Mouse (Mus musculus) lung, embryonic 16.5 days (tissue): Measurements from ENCODE around the gene Inpp4b. TPM values are rescaled to one million over a fixed set of nuclear protein-coding genes. Genes with fewer than 3 reads are reported as not detected.

Source experiments
- ATAC-seq: fragments of 200-750 bp; cut with Nextera tagmentation; 2 replicates; pipeline ENCODE4 v1.8.0; 2017; ENCODE audit warnings: low read depth, mild to moderate bottlenecking, moderate library complexity
- H3K27ac ChIP-seq: fragments of 300-500 bp; sonication (generic); 2 replicates; pipeline ENCODE4 v1.5.1; 2014; ENCODE audit warnings: mild to moderate bottlenecking, control low read depth, low read length
- H3K27me3 ChIP-seq: fragments of 300-500 bp; sonication (generic); 2 replicates; pipeline ENCODE4 v1.6.1; 2014; ENCODE audit warnings: low read depth, low read length, mixed read lengths; ENCODE audit not compliant: control insufficient read depth, insufficient read depth
- H3K36me3 ChIP-seq: fragments of 300-500 bp; sonication (generic); 2 replicates; pipeline ENCODE4 v1.6.1; 2014; ENCODE audit warnings: low read length; ENCODE audit not compliant: control insufficient read depth, insufficient read depth
- H3K4me1 ChIP-seq: fragments of 300-500 bp; sonication (generic); replicated peaks from 2 replicates; pipeline ENCODE4 v1.6.1; 2014; ENCODE audit warnings: low read length, mixed read lengths; ENCODE audit not compliant: control insufficient read depth, insufficient read depth
- H3K4me2 ChIP-seq: fragments of 300-500 bp; sonication (generic); 2 replicates; pipeline ENCODE4 v1.6.1; 2014; ENCODE audit warnings: low read depth, low read length, control low read depth
- H3K4me3 ChIP-seq: fragments of 300-500 bp; sonication (generic); 2 replicates; pipeline ENCODE4 v1.5.1; 2014; ENCODE audit warnings: mild to moderate bottlenecking, low read length, control low read depth
- H3K9ac ChIP-seq: fragments of 300-500 bp; sonication (generic); 2 replicates; pipeline ENCODE4 v1.6.1; 2014; ENCODE audit warnings: low read length, control low read depth
- H3K9me3 ChIP-seq: fragments of 300-500 bp; sonication (generic); 2 replicates; pipeline ENCODE4 v1.6.1; 2016; ENCODE audit warnings: low read length; ENCODE audit not compliant: control insufficient read depth
- WGBS: fragments of 180-500 bp; shearing (Covaris S2); extraction: QIAGEN DNeasy Blood & Tissue Kit; methylation state at CpG from one replicate; pipeline ENCODE4 v1.1.7; 2014; 5-methylcytosine and 5-hydroxymethylcytosine counted together
- polyA plus RNA-seq: library from polyadenylated mRNA; unstranded; fragments of >200 nt; fragmentation: Nextera tagmentation; extraction: Ambion mirVana; gene quantifications from 2 replicates; pipeline ENCODE4 v1.2.1, GENCODE M21; 2015

Inpp4b gene
- polyA plus RNA-seq, 1 experiment from 2014 or later, result 16.5 TPM

GRCm38 (mm10) chr8:81745439-81745838 lies 403.1 kb downstream of the Inpp4b start:
- 61% methylated on average over 1 of the region's 1 CpGs for WGBS
- no peaks in the 10 kb centered on the region for H3K36me3 ChIP-seq
- H3K27ac ChIP-seq, result no peak overlapping the region

DNA sequence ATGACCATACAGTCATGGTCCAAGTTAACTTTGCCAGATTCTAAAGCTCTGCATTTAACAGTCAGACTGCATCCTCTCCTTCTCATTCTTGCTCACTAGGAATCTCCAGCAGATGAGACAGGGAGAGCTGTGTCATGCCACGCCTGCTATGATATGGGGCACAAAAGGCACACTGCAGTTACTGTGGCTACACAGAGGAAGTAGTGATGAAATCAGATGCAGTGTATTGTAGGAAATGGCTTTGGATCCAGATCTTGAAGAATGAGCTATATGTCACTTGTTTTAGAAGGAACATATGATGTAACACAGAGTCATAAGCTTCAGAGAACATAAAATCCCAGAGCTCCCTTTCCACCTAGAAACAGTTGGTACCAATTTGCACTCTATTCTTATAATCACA lies 408.8 kb downstream of the Inpp4b start:
- Histone ChIP-seq H3K27ac (no peak overlapping the region), H3K4me1 (no peaks in the 10 kb centered on the region), H3K36me3 (no peaks in the 10 kb centered on the region), H3K9ac (no peak overlapping the region), H3K4me3 (no peak overlapping the region), H3K4me2 (no peak overlapping the region), H3K27me3 (no peaks in the 10 kb centered on the region), H3K9me3 (no peaks in the 10 kb centered on the region)
- no peak for ATAC-seq
- 66% methylated on average over 1 of the region's 1 CpGs for WGBS

More at GRCm38 (mm10) chr8:81745439-81745838, 403.1 kb downstream of the Inpp4b start:
- no peak overlapping the region for H3K4me3 ChIP-seq
- H3K4me2 ChIP-seq, result no peak overlapping the region
- H3K9me3 ChIP-seq, result no peaks in the 10 kb centered on the region
- H3K9ac ChIP-seq, result no peak overlapping the region
- no peaks in the 10 kb centered on the region for H3K27me3 ChIP-seq
- no peaks in the 10 kb centered on the region for H3K4me1 ChIP-seq
- ATAC-seq, result no peak

- Histone ChIP-seq H3K4me3 (no peak overlapping the region), H3K36me3 (no peaks in the 10 kb centered on the region), H3K27ac (no peak overlapping the region), H3K27me3 (no peaks in the 10 kb centered on the region), H3K9ac (no peak overlapping the region), H3K4me2 (no peak overlapping the region), H3K9me3 (no peaks in the 10 kb centered on the region), H3K4me1 (no peaks in the 10 kb centered on the region)
- WGBS, result 76% methylated on average over 3 of the region's 3 CpGs
- no peak for ATAC-seq
Measured at GRCm38 (mm10) chr8:81756663-81757062, 414.3 kb downstream of the Inpp4b start.

DNA sequence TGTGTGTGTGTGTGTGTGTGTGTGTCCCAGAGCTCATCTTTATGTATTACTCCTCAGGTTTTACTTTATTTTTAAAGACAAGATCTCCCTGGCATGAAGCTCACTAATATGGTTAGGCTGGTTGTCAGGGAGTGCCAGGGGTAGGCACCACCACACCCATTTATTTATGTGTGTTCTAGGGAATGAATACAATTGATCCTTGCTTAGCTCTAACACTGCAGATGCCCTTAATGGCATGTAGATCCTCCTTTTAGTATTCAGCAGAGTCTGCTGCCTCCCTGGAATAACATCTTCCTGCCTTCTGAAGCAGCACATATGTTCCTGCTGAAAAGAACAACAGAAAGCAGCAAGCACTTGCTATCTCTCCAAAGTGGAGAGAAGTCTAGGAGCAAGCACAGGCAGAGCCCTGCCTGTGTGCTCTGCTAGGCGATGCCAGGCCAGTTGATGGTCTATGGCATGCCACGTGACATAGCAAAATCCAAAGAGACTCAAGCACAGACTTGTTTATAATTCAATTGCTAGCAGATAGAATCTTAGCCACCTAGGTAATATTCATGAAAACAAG lies 415.3 kb downstream of the Inpp4b start:
- Histone ChIP-seq H3K4me2 (no peak overlapping the region), H3K27me3 (no peaks in the 10 kb centered on the region), H3K9ac (no peak overlapping the region), H3K4me3 (no peak overlapping the region), H3K36me3 (no peaks in the 10 kb centered on the region), H3K4me1 (no peaks in the 10 kb centered on the region), H3K9me3 (no peaks in the 10 kb centered on the region), H3K27ac (no peak overlapping the region)
- WGBS, result 87% methylated on average over 2 of the region's 2 CpGs
- ATAC-seq, result no peak

DNA sequence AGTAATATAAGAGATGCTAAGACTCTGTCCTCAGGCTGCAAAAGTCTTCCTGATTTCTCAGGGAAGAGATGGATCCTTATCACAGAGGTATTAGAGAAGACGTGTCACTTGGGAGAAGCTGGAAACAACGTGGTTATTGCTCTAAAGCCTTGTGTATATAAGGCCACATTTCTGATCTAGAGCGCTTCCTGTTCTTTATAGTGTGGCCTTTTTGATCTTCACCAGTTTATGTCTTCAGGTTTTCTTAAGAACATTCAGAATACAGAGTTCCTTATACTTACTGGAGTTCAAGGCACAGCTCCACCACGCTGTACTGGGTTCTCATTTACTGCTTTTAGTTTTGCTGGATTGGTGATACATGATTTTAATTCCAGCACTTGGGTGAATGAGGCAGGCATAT lies 419.1 kb downstream of the Inpp4b start:
- H3K9me3 ChIP-seq, result no peaks in the 10 kb centered on the region
- no peaks in the 10 kb centered on the region for H3K36me3 ChIP-seq
- H3K4me3 ChIP-seq, result no peak overlapping the region
- no peak for ATAC-seq
- H3K27ac ChIP-seq, result no peak overlapping the region
- H3K9ac ChIP-seq, result no peak overlapping the region
- 53% methylated on average over 4 of the region's 4 CpGs for WGBS
- no peaks in the 10 kb centered on the region for H3K4me1 ChIP-seq
- H3K27me3 ChIP-seq, result no peaks in the 10 kb centered on the region
- no peak overlapping the region for H3K4me2 ChIP-seq

DNA sequence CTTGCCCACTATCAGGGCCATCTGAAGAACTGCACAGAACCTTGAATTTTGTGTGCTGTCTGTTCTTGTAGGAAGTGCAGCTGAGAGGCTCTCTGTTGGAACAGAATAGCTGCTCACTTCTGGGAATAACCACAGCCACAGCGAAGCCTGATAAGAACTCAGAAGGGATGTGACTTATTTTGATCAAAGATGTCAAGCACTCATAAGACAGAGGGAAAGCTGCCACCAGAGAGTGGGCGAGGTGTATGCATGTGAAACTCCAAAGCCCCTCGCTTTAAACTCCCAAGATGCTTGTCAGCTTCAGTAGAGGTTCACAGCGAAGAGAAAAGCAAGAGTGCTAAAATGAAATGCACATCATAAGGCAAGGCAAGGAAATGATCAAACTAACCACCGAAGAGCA lies 423.7 kb downstream of the Inpp4b start:
- H3K27ac ChIP-seq, result no peak overlapping the region
- no peak overlapping the region for H3K4me3 ChIP-seq
- no peak overlapping the region for H3K9ac ChIP-seq
- H3K9me3 ChIP-seq, result no peaks in the 10 kb centered on the region
- H3K4me2 ChIP-seq, result no peak overlapping the region
- H3K4me1 ChIP-seq, result peaks cover 18% of the 10 kb centered on the region
- ATAC-seq, result no peak
- no peaks in the 10 kb centered on the region for H3K27me3 ChIP-seq
- no peaks in the 10 kb centered on the region for H3K36me3 ChIP-seq
- 66% methylated on average over 5 of the region's 5 CpGs for WGBS

DNA sequence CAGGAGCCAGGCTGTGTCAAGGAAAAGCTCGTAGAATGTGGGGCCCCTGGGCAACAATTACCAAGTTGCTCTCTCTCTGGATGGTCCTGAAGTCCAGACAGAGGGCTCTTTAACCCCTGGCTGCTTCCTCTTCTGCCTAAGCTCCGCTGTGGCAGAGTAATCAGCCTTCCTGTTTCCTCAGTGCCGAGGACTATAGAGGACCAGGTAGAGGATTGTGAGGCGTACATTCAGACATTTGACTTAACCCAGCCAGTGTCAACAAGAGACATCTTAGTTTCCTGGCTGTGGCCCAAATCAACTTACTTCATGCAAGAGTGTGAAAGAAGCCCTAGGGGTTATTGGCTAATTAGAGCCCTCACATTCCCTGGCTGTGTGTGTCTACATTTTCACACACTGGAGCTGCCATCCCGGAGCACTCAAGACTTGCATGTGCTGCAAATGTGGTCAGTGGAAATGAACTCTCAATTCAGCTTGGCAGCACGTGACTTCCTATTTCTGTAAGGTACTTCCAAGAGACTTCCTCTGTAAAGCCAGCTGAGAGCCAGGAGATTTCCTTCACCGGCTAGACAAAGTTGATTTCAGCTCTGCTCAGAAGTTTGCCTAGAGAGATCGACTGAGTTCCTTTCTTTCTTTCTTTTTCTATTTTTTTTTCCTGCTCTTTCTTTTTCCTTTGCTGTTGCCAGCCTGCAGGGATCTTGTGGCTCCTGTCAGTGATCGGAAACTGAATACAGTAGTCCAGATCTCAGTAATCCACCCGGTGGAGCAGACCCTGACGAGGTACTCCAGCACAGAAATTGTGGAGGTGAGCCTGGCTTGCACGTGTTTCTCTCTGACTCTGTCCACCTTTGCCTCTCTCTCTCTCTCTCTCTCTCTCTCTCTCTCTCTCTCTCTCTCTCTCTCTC lies 425.3 kb downstream of the Inpp4b start:
- Histone ChIP-seq H3K27me3 (no peaks in the 10 kb centered on the region), H3K36me3 (no peaks in the 10 kb centered on the region), H3K4me2 (peak overlapping the region; percentile 55), H3K4me3 (peak overlapping the region; percentile 45), H3K9me3 (no peaks in the 10 kb centered on the region), H3K4me1 (peaks cover 18% of the 10 kb centered on the region), H3K27ac (peak overlapping the region; percentile 57), H3K9ac (peak overlapping the region; percentile 55)
- peak; percentile 86 for ATAC-seq
- 12% methylated on average over 12 of the region's 12 CpGs for WGBS

- Histone ChIP-seq H3K4me1 (peaks cover 19% of the 10 kb centered on the region), H3K4me2 (peak overlapping the region; percentile 55), H3K9ac (peak overlapping the region; percentile 32; the same call in 1 of the 2 replicates), H3K9me3 (no peaks in the 10 kb centered on the region), H3K27ac (peak overlapping the region; percentile 57), H3K36me3 (no peaks in the 10 kb centered on the region), H3K4me3 (peak overlapping the region; percentile 45), H3K27me3 (no peaks in the 10 kb centered on the region)
- WGBS, result 22% methylated on average over 2 of the region's 2 CpGs
- ATAC-seq, result peak; percentile 55
Measured at GRCm38 (mm10) chr8:81768313-81768675, 425.9 kb downstream of the Inpp4b start.

DNA sequence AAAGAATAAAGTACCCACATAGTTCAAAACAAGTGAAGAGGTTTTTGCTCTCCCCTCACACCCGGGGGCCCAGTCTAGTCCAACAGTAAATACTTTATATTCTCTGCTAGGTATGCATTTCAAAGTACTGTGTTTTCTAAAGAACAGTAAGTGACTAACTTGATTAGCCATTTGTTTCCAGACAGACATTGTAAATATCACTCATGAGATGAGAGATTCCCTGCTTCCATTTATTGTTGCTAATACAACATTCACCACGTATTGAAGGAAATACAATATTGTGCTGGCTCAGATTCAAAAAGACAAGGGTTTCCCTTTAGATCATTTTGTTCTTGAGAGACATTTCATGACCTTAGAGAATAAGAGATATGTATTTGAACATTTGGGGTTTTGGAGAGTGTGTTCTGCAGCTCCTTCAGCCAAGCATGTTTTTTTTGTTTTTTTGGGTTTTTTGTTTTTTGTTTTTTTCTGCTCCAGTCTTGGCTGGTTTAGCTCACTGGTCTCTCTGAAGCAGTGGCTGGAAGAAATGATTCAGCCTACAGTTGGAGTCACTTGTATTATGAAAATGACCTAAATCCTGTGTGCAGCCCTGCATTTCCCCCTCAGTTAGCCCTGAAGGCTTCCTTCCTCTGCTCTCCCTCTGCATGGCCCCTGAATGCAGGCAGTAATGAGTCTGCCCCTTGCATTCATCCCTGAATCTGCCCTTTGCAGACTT lies 426.5 kb downstream of the Inpp4b start:
- peak overlapping the region; percentile 45; the same call in 1 of the 2 replicates for H3K4me3 ChIP-seq
- no peaks in the 10 kb centered on the region for H3K9me3 ChIP-seq
- ATAC-seq, result no peak
- H3K27ac ChIP-seq, result no peak overlapping the region
- H3K36me3 ChIP-seq, result no peaks in the 10 kb centered on the region
- H3K4me1 ChIP-seq, result peaks cover 25% of the 10 kb centered on the region
- H3K9ac ChIP-seq, result no peak overlapping the region; the same call in 1 of the 2 replicates
- H3K4me2 ChIP-seq, result peak overlapping the region; percentile 55; the same call in 1 of the 2 replicates
- 32% methylated on average over 2 of the region's 2 CpGs for WGBS
- no peaks in the 10 kb centered on the region for H3K27me3 ChIP-seq
